Mouse (Mus musculus) cerebellum, adult (tissue): ENCODE results near the gene Metap1d.

Experiments
- ATAC-seq: cut with Nextera tagmentation; 2 replicates; pipeline ENCODE4 v1.9.2; 2017; ENCODE audit warnings: mild to moderate bottlenecking, moderate library complexity, mixed read lengths; ENCODE audit not compliant: insufficient number of reproducible peaks, low FRiP score, low TSS enrichment

The Metap1d gene

DNA sequence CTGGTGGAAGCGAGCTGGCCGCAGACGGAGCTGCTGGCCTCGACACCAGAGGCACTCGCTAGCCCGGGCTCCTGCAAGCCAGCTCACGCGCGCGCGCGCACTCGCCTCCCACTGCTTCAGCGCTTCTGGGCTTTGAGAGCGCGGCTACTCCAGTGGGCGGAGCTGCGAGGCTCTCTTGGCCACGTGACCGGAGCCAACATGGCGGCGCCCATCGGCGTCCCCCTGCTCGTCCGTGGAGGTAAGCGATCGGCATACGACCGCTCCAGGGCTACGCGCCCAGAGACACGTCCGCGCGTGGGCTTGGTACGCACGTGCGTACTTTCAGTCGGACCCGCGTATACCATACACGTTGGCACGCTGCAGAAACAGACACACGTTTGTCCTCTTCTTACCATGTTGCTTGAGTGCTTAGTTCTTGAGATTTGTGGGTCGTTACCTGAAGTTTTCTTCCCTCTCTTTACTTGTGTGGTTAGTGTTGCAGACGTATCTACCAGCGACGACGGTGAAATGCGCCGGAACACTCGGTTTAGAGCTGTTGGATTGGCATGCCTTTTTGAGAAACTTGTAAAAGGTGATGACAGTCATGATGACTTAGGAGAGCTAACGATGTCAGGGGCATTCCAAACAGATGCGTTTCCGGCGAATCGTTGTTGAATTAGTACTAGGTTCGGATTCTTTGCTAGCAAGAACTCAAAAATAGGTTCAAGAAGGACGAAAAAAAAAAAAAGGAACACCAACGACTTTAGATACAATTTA, at the start of gene Metap1d:
Gene Metap1d (plus strand): TSS at position 116 of the 756 bp plus-strand sequence.
- peak; percentile 99 for ATAC-seq

- ATAC-seq: no peak
Observed at GRCm38 (mm10) chr2:71405613-71406012, 47.5 kb upstream of the Metap1d start.

GRCm38 (mm10) chr2:71418760-71419280, 34.3 kb upstream of the Metap1d start:
- ATAC-seq: no peak

DNA sequence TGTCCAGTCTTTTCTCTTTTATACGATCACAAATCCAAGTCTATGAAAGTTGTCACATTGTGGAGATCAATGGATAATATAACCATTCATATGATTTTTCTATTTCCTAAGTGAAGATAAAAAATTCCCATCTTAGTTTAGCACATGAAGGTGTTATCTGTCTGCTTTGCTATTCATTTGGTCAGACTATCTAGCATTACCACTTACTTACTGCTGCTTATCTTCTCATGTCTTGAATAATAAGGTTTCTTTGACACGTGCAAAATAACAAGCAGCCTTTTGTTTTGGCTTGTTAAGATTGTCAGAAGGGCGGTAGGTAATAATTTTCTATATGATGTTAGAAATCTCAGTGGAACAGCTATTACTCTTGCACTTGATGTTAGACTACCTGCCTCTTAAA, 33.7 kb upstream of the Metap1d start:
- ATAC-seq: no peak

DNA sequence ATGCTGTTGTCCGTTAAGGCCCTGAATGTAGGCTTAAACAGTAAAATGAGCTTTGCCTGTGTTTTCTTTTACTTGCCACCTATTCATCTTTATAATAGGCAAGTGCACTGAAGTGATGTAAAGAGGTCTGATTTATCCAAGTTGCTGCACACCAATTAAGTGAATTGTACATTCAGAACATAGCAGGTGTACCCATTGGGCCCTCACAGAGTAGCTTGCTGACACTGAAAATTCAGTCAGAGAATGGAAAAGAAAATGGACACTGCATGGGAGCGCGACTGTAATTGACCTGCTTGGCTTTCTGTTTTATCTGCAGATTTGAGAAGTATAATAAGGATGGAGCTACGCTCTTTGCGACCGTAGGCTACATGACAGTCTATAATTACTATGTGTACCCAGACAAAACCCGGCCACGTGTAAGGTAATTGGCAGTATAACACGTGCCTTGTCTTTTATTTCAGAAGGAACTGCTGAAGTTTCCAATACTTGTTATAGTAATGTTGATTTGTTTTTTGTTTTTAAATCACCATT, 32.1 kb upstream of the Metap1d start:
- ATAC-seq: no peak

GRCm38 (mm10) chr2:71424545-71424944, 28.5 kb upstream of the Metap1d start:
- ATAC-seq: no peak

- no peak for ATAC-seq
Observed at GRCm38 (mm10) chr2:71435440-71435839, 17.6 kb upstream of the Metap1d start.

DNA sequence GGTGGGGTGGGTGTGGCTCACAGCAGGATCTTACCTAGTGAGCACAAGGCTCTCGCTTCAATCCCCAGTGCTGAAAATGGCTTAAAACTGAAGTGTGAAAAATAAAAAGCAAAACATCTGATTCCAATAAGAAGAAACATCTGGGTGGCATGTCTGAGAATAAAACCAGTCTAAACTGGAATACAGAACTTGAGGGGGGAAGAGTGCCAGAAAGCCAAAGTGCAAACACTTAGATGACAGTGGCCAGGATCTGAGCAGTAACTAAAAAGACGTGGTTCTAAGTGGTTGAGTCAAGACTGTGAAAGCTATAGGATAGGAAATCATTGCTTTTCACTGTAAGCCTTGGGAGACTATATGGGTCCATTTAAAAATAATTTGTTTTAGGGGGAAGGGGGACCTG, 9.7 kb upstream of the Metap1d start:
- ATAC-seq: no peak

DNA sequence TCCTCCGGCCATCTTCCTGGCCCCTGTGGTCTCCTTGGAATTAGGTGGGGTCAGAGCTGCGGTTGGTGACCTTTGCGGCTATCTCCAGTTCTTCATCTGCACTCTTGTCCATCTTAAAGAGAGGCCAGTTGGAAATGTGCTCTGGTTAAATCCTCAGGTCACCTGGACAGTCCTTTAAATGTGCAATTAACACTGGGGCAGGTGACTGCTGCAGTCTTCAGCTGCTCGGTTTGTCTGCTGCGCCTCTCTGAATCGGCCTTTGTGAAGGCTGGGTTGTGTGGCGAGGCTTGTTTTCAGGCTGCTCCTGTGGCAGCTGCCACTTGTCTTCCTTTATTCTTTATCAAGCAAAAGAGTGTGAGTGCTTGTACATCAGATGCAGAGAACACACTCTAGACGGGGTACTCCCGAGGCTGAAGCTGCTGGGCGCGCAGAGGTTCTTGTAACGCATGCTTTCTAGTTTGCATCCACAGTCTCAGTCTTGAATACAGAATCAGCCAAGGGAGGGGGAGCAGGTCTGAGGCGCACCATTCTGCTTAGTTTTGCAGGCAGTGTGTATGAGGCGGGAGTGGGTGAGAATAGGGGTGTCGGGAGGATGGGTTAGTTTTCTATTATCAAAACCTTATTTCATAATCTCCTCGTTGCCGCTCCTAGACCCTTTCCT, 7.4 kb upstream of the Metap1d start:
- no peak for ATAC-seq

DNA sequence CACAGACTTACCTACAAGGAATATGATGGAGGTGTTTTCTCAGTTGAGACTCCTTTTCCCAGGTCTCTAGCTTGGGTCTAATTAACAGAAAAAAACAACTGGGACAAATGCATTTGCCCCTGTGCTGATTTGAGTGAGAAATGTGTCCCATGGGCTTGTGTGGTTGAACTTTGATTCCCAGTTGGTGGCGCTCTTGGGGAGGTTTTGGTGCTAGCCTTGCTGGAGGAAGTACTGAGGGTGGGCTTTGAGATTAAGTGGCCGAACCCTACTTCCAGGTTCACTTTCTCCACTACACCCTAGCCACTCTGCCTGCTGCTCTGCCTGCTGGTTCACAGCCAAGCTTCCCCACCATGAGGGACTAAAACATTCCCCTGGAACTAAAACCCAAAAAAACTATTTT, 3.5 kb upstream of the Metap1d start:
- no peak for ATAC-seq

DNA sequence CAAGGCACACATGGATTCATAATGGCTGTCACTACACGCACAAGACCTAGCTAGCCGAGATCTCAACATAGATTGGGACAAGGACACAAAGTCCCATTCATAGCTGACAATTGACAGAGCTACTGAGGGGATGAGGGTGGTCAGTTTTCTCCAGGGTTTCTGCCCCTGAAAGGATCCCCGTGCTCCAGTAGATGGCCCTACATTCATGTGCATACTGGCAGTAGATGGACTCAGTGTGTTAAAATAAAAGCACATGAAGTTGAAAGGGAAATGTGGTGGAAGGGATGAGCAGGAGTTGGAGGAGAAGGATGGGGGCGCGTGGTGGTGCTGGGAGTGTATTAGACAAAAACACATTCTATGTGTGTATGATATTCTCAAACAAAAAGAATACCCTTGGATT, 1.3 kb upstream of the Metap1d start:
- ATAC-seq: no peak

GRCm38 (mm10) chr2:71453917-71454260, 813 bp downstream of the Metap1d start:
- no peak for ATAC-seq

- ATAC-seq: no peak
Observed at GRCm38 (mm10) chr2:71458624-71459023, 5.5 kb downstream of the Metap1d start.

- ATAC-seq: no peak
Observed at GRCm38 (mm10) chr2:71459659-71460058, 6.6 kb downstream of the Metap1d start.

DNA sequence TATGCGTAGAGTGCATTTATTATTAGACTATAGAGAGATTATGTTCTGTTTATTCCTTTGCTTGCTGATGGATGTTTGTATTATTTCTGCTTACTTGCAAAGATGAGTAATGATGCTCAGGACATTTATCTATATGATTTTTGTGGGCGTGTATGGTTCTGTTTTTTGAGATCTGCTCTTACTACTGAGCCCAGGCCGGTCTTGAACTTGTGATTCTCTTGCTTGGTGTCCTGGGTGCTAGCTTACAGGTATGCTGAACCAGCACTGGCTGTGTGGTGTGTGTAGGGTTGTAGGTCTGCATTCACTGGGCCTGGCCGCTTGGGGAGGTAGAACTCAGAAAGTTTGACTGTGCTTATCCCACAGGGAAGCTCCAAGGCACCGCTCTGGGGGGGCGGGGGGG, 8.1 kb downstream of the Metap1d start:
- no peak for ATAC-seq

GRCm38 (mm10) chr2:71461589-71461988, 8.5 kb downstream of the Metap1d start:
- ATAC-seq: no peak

GRCm38 (mm10) chr2:71462066-71462465, 9.0 kb downstream of the Metap1d start:
- ATAC-seq: no peak

DNA sequence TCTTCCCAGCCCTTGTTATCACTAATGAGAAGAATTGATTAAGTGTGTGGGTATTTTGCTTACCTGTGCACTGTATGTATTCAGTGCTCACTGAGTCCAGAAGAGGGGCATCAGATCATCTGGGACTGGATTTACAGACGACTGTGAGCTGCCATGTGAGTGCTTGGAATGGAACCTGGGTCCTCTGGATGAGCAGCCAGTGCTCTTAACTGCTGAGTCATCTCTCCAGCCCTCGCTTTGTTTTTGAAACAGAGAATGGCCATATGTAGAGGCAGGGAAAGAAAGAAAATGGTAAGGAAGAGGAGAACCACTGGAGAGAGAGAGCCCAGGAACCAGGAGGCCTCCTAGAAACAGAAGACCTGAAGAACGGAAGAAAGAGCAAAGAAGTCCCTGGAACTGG, 9.5 kb downstream of the Metap1d start:
- ATAC-seq: no peak

- no peak for ATAC-seq
Observed at GRCm38 (mm10) chr2:71466103-71466502, 13.0 kb downstream of the Metap1d start.

DNA sequence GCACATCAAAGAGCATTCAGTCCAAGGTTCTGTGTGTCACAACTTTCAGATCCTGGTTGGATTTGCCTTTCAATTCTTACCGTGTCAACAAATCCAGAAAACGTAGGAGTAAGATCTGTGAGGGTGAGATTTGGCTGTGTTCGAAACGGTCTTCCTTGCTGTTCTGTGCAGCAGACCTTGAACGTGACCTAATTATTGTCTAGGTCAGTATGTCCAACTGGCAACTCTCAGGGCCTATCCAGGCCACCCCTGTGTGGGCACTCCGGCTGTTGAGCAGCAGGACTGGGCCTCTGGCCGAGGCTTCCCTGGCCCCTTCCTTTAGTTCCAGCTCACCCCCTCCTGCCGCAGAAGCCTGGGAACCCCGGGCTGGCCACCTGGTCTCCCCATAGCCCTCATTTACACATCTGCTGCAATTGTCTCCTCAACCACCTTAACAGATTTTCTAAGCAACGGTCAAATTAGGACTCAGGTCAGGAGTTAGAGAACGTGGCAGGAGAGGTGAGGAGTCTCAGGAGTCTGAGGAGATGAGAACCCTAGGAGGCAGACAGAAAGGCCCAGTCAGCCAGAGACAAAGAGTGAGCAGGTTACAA, 13.9 kb downstream of the Metap1d start:
- ATAC-seq: peak; percentile 82

DNA sequence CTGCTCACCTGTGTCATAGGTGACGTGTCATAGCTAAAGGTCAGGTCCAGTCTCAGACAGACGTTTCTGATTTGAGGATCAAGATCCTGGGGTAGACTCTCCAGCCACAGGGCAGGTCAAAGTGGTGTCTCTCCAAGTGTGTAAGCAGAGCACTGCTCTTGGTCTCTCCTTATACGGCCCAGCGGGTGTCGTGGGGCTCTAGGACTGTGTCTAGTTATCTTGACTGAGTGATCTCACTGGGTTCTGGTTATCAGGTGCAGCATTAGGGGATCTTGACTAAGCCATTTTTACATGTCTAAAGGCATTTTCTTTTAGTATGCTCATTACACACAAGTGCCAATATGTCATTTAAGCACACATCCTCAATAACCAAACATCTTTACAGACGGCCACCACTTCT, 18.0 kb downstream of the Metap1d start:
- no peak for ATAC-seq
